Mouse (Mus musculus): ENCODE data around the gene Erfe. TPM values are rescaled to one million over a fixed set of nuclear protein-coding genes. Genes with fewer than 3 reads are reported as not detected.

The Erfe gene
- polyA plus RNA-seq, 1 experiment from 2014 or later = 1.3 TPM

GRCm38 (mm10) chr1:91365816-91366214 is 415 bp upstream of the Erfe start:
- peaks cover 4% of the 10 kb centered on the region for H3K9me3 ChIP-seq (ENCODE audit: low read length)
- H3K4me3 ChIP-seq (ENCODE audit: low read depth, low read length) = peak overlapping the region; percentile 77
- H3K9ac ChIP-seq (replicated peaks) = peak overlapping the region; percentile 86
- ATAC-seq (no peak), DNase-seq (no peak)
- no peak overlapping the region for H3K27ac ChIP-seq (ENCODE audit: low read depth)
- 0 out of 2 replicates have a peak, but pooled peaks cover 3% of the 10 kb centered on the region for H3K27me3 ChIP-seq (ENCODE audit: insufficient read depth, low read length)
- H3K4me1 ChIP-seq (ENCODE audit: insufficient read depth) = peaks cover 15% of the 10 kb centered on the region
- TF ChIP-seq CTCF (IDR thresholded peaks at IDR 0.05; ENCODE audit: low read depth) (no peak), EP300 (IDR thresholded peaks at IDR 0.05; ENCODE audit: low read depth) (no peak)
- peaks cover 5% of the 10 kb centered on the region; the same call in 1 of the 2 replicates for H3K36me3 ChIP-seq (replicated peaks; ENCODE audit: insufficient read depth, low read length)
- H3K4me2 ChIP-seq (ENCODE audit: low read depth, low read length) = peak overlapping the region; percentile 99
- WGBS (ENCODE audit: insufficient replicate concordance) = 36% methylated on average over 8 of the region's 8 CpGs

GRCm38 (mm10) chr1:91367295-91367694 is 1.1 kb downstream of the Erfe start:
- peaks cover 20% of the 10 kb centered on the region for H3K36me3 ChIP-seq (replicated peaks; ENCODE audit: insufficient read depth, low read length)
- WGBS (ENCODE audit: insufficient replicate concordance) = 90% methylated on average over 3 of the region's 3 CpGs
- ATAC-seq (no peak), DNase-seq (no peak)
- H3K4me2 ChIP-seq (ENCODE audit: low read depth, low read length) = peak overlapping the region; percentile 99
- peaks cover 15% of the 10 kb centered on the region for H3K4me1 ChIP-seq (ENCODE audit: insufficient read depth)
- peak overlapping the region; percentile 77 for H3K4me3 ChIP-seq (ENCODE audit: low read depth, low read length)
- peaks cover 4% of the 10 kb centered on the region for H3K9me3 ChIP-seq (ENCODE audit: low read length)
- TF ChIP-seq EP300 (IDR thresholded peaks at IDR 0.05; ENCODE audit: low read depth) (no peak), CTCF (IDR thresholded peaks at IDR 0.05; ENCODE audit: low read depth) (no peak)
- no peak overlapping the region; the same call in 1 of the 2 replicates for H3K27ac ChIP-seq (ENCODE audit: low read depth)
- H3K9ac ChIP-seq (replicated peaks) = peak overlapping the region; percentile 86
- H3K27me3 ChIP-seq (ENCODE audit: insufficient read depth, low read length) = 0 out of 2 replicates have a peak, but pooled peaks cover 3% of the 10 kb centered on the region

- no peaks in the 10 kb centered on the region for H3K9me3 ChIP-seq (ENCODE audit: low read length)
- H3K4me2 ChIP-seq (ENCODE audit: low read depth, low read length) = no peak overlapping the region
- 78% methylated on average over 4 of the region's 4 CpGs for WGBS (ENCODE audit: insufficient replicate concordance)
- no peak overlapping the region for H3K27ac ChIP-seq (ENCODE audit: low read depth)
- no peak overlapping the region for H3K9ac ChIP-seq (replicated peaks)
- peaks cover 41% of the 10 kb centered on the region for H3K36me3 ChIP-seq (replicated peaks; ENCODE audit: insufficient read depth, low read length)
- H3K4me1 ChIP-seq (ENCODE audit: insufficient read depth) = peaks cover 28% of the 10 kb centered on the region
- no peak overlapping the region for H3K4me3 ChIP-seq (ENCODE audit: low read depth, low read length)
- 0 out of 2 replicates have a peak, but pooled peaks cover 3% of the 10 kb centered on the region for H3K27me3 ChIP-seq (ENCODE audit: insufficient read depth, low read length)
- TF ChIP-seq CTCF (IDR thresholded peaks at IDR 0.05; ENCODE audit: low read depth) = no peak
- DNase-seq (no peak), ATAC-seq (no peak)
These were observed 3.2 kb downstream of the Erfe start for GRCm38 (mm10) chr1:91369408-91369807.

- H3K27ac ChIP-seq (ENCODE audit: low read depth) = no peak overlapping the region
- ATAC-seq = no peak
- TF ChIP-seq EP300 (IDR thresholded peaks at IDR 0.05; ENCODE audit: low read depth) (no peak), CTCF (IDR thresholded peaks at IDR 0.05; ENCODE audit: low read depth) (no peak)
- peaks cover 47% of the 10 kb centered on the region for H3K36me3 ChIP-seq (replicated peaks; ENCODE audit: insufficient read depth, low read length)
- H3K9ac ChIP-seq (replicated peaks) = no peak overlapping the region
- DNase-seq = no peak
- H3K27me3 ChIP-seq (ENCODE audit: insufficient read depth, low read length) = 0 out of 2 replicates have a peak, but pooled peaks cover 2% of the 10 kb centered on the region
- H3K4me2 ChIP-seq (ENCODE audit: low read depth, low read length) = no peak overlapping the region
- H3K9me3 ChIP-seq (ENCODE audit: low read length) = no peaks in the 10 kb centered on the region
- H3K4me3 ChIP-seq (ENCODE audit: low read depth, low read length) = no peak overlapping the region
- H3K4me1 ChIP-seq (ENCODE audit: insufficient read depth) = peaks cover 28% of the 10 kb centered on the region
- 86% methylated on average over 23 of the region's 23 CpGs for WGBS (ENCODE audit: insufficient replicate concordance)
These were observed 3.8 kb downstream of the Erfe start for GRCm38 (mm10) chr1:91370055-91370454.

GRCm38 (mm10) chr1:91373414-91373835 is 7.2 kb downstream of the Erfe start:
- 61% methylated on average over 6 of the region's 6 CpGs for WGBS (ENCODE audit: insufficient replicate concordance)
- peak overlapping the region; percentile 78; the same call in 1 of the 2 replicates for H3K27ac ChIP-seq (ENCODE audit: low read depth)

GRCm38 (mm10) chr1:91380453-91381090 is 14.3 kb downstream of the Erfe start:
- H3K9me3 ChIP-seq (ENCODE audit: low read length) = no peaks in the 10 kb centered on the region
- peaks cover 91% of the 10 kb centered on the region for H3K36me3 ChIP-seq (replicated peaks; ENCODE audit: insufficient read depth, low read length)
- no peak overlapping the region for H3K27ac ChIP-seq (ENCODE audit: low read depth)
- H3K4me2 ChIP-seq (ENCODE audit: low read depth, low read length) = no peak overlapping the region
- H3K27me3 ChIP-seq (ENCODE audit: insufficient read depth, low read length) = no peaks in the 10 kb centered on the region
- H3K4me3 ChIP-seq (ENCODE audit: low read depth, low read length) = no peak overlapping the region
- H3K4me1 ChIP-seq (ENCODE audit: insufficient read depth) = no peaks in the 10 kb centered on the region
- WGBS (ENCODE audit: insufficient replicate concordance) = 60% methylated on average over 7 of the region's 7 CpGs
- peak; percentile 81 for ATAC-seq
- peak; percentile 88 for DNase-seq
- TF ChIP-seq EP300 (IDR thresholded peaks at IDR 0.05; ENCODE audit: low read depth) (no peak), CTCF (IDR thresholded peaks at IDR 0.05; ENCODE audit: low read depth) (peak; percentile 93)
- no peak overlapping the region for H3K9ac ChIP-seq (replicated peaks)

More at GRCm38 (mm10) chr1:91373414-91373835, 7.2 kb downstream of the Erfe start:
- no peak overlapping the region for H3K4me3 ChIP-seq (ENCODE audit: low read depth, low read length)
- no peak overlapping the region; the same call in 1 of the 2 replicates for H3K9ac ChIP-seq (replicated peaks)
- H3K4me1 ChIP-seq (ENCODE audit: insufficient read depth) = peaks cover 12% of the 10 kb centered on the region; the same call in 1 of the 2 replicates
- DNase-seq (peak; percentile 55), ATAC-seq (peak; percentile 91)
- no peaks in the 10 kb centered on the region for H3K27me3 ChIP-seq (ENCODE audit: insufficient read depth, low read length)
- TF ChIP-seq CTCF (IDR thresholded peaks at IDR 0.05; ENCODE audit: low read depth) (no peak), EP300 (IDR thresholded peaks at IDR 0.05; ENCODE audit: low read depth) (peak; percentile 89)
- no peaks in the 10 kb centered on the region for H3K9me3 ChIP-seq (ENCODE audit: low read length)
- no peak overlapping the region for H3K4me2 ChIP-seq (ENCODE audit: low read depth, low read length)
- H3K36me3 ChIP-seq (replicated peaks; ENCODE audit: insufficient read depth, low read length) = peaks cover 81% of the 10 kb centered on the region

Measured in liver, postnatal 0 days (tissue).